Mouse (Mus musculus) liver, adult 2 months (tissue): ENCODE results near the gene Wbp2.

Experiments
- CTCF ChIP-seq: fragments of 200-500 bp; IDR thresholded peaks from 2 replicates; pipeline ENCODE4 v1.5.1; 2011; ENCODE audit warnings: low read depth, low read length, control low read depth
- POLR2A ChIP-seq: fragments of 200-500 bp; IDR thresholded peaks from 2 replicates; pipeline ENCODE4 v1.6.1; 2011; ENCODE audit warnings: low read length, control low read depth; ENCODE audit not compliant: insufficient read depth; ENCODE audit errors: extremely low read depth

GRCm38 (mm10) chr11:116078221-116078620 lies 8.6 kb downstream of the Wbp2 start:
- TF ChIP-seq CTCF (no peak), POLR2A (0 out of 2 replicates have a peak, but pooled peaks have one; percentile 12)
